Mouse (Mus musculus): ENCODE measurements at regions not wholly inside any gene's neighbourhood (a gene's known extent, or its start where the extent isn't known, plus 50 kb on each side); places are given as distances from the start of the nearest gene placed in this dataset.
"Not testable (repeated sequence)": the region's sequence is repeated elsewhere in the genome, so short reads cannot be mapped to it uniquely, and the experiment has no call there.

DNA sequence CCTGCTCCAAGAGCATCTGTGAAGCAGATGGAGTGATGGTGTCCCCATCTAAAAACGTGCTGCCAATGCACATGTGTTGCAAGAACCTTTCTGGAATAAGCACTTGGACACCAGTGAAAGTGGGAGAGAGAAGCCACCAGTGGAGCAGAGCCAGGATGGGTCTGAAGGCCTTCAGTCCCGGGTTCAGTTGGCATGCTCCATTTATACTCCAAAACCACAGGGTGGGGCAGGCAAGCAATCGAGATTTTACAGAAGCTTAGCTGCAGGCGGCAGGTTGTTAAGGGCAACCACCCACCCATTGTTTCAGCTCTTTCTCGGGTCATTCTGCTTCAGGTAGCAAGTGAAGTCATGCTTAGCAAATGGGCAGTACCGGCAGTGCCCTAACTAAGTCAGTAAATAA is 51.8 kb upstream of the Sv2b start:
- in situ Hi-C loops (cut with MboI, MseI): loop anchor here (25.0 kb wide), 1 partner anchor 874 kb away; no protein-coding TSS in a partner anchor

DNA sequence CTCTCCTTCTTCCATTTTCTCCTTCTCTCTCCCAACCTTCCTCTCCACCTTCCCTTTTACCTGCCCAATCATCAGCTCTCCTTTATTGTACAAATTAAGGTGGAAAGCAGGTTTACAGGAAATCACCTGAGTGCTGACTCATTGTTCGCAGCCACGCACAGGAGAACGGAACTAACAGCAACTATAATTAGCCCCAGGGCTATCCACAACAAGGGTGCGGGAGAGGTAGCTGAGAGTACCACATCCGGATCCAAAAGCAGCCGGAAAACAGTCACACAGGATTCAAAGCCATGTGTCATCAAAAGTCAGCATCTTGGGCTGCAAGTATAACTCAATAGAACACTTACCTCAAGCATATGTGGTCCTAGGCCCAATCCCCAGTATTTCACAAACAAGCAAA is 53.5 kb upstream of the Sv2b start:
- in situ Hi-C loops (cut with MboI, MseI): loop anchor here (25.0 kb wide), 1 partner anchor 875 kb away; no protein-coding TSS in a partner anchor

DNA sequence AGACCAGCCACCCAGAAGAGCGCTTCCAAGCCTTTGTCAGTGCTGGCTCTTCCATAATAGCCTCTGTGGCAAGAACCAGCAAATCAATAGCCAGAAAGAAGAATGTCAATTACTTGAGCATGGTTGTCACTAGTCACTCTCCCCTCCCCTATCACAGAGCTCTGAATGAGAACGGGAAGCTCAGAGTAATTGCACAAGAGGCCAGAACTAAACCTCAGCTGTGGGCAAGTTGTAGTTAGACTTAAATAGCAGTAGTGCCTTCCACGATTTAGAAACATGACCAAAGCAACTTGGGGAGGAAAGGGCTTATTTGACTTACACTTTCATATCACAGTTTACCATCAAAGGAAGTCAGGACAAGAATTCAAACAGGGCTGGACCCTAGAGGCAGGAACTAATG is 56.4 kb upstream of the Sv2b start:
- in situ Hi-C loops (cut with MboI, MseI): loop anchor here (5.0 to 25.0 kb wide), 2 partner anchors 228 to 878 kb away; no protein-coding TSS in a partner anchor

DNA sequence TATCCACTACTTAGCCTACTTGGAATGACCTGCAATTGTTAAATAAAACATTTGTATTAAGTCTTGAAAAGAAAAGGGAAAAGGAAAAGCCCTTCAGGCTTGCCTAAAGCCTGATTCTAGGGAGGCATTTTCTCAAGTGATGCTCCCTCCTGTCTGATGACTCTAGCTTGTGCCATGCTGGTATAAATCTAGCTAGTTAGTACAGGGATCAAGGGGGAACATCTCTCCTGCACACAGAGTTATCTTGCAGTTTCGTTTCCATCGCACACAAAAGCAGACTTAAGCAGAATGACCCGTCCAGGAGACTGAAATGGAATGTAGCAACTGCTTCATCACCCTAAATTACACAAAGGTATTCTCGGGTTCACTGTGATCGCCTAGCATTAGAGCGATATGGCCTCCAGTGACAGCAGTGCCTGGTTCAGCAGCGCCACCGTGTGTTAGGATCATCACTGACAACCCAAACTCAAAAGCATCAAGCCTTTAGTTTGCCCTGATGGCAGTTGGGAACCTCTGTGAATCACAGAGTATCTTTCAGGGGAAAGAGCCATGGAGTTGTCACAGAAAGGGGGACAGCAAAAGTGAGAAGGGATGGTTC is 57.3 kb upstream of the Sv2b start:
- in situ Hi-C loops (cut with MboI, MseI): loop anchor here (5.0 to 25.0 kb wide), 2 partner anchors 229 to 879 kb away; no protein-coding TSS in a partner anchor

DNA sequence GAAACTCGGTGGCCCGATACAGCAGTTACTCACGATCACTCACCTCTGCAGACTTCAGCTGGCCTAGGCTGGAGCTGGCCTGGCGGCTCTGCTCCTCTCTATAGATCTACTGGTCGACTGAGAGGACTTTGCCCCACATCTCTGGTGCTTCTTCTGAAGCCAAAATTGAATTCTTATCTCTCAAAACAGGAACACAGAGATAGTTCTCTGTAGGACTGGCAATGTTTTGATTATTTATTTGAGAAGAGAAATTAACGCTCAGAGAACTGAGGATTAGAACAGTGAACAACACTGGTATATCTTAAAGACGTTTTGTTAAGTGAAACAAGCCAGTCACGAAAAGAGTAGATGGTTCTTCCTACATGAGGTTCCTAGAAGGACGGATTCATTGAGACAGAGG is 59.3 kb upstream of the Sv2b start:
- in situ Hi-C loops (cut with MboI, MseI): loop anchor here (5.0 to 25.0 kb wide), 2 partner anchors 231 to 881 kb away; no protein-coding TSS in a partner anchor

DNA sequence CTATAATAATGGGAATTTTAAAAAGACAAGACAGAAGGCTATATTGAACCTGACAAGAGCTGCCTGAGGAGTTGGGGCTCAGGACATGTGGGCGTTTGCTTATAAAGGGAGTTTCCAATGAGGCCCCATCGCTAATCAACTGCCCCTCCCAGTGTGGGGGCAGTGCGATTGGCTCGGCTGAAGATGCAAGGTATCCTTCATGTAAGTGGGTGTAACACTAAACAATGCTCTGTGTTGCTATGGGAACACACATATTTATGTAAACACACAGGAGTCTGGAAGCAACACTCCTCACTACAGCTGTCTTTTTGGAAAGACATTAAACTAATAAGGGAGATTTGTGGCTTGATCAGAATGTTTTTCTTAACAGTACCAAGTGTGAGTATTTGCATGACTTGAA is 60.3 kb upstream of the Sv2b start:
- in situ Hi-C loops (cut with MboI, MseI): loop anchor here (5.0 to 25.0 kb wide), 2 partner anchors 232 to 882 kb away; no protein-coding TSS in a partner anchor

DNA sequence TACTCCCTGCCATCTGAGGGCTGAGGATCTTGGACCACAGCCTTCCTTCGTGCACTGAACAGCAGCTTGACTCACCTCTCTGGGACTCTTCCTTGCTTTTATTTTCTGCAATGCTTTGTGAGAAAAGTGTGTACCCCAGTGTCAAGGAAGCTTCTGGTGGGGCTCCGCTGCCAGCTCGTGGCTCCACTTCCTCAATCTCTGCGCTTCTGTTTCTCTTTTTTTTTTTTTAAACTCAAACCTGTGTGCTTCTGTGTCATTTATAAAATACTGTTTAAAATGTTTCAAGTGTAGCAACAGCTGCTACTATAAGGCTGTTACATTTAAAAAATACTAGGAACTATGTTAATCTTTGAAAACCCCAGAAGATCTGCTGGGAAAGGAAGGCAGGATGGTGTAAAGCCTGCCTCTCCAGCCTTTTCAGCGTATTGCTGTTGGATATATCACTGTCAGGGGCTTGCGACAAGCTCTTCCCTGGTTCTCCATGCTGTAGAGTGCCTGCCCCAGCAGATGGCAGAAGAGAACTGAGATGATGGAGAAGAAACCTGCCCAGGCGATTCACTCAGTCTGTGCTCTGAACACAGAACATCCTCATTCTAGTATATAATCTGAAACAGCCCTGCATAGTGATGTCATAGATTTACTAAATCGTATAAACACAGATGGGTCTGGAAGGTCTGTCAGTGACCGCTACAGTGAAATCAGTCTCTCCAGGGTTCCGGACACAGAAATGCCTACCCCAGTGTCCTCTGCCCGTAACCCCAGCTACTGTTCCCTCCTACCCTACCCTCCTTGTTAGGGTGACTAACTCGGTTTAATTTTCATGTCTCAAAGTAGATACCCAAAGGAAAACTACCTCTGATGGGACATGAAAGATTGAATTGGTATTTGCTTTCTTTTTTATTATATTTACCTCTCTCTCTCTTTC is 61.8 kb upstream of the Sv2b start:
- in situ Hi-C loops (cut with MboI, MseI): loop anchor here (25.0 kb wide), 1 partner anchor 884 kb away; no protein-coding TSS in a partner anchor

DNA sequence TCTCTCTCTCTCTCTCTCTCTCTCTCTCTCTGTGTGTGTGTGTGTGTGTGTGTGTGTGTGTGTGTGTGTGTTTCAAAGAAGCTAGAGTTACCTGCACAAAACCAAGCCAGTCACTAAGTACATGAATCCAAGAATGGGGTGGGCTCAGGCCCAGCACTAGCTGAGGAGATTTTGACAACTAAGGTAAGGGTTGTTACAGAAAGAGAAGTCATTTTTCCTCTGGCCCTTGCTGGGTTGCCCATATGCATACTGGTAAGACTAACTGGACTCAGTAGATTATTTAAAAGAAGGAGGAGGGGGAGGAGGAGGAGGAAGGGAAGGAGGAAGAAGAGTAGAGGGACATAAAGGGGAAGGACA is 62.4 kb upstream of the Sv2b start:
- in situ Hi-C loops (cut with MboI, MseI): loop anchor here (25.0 kb wide), 1 partner anchor 884 kb away; no protein-coding TSS in a partner anchor

DNA sequence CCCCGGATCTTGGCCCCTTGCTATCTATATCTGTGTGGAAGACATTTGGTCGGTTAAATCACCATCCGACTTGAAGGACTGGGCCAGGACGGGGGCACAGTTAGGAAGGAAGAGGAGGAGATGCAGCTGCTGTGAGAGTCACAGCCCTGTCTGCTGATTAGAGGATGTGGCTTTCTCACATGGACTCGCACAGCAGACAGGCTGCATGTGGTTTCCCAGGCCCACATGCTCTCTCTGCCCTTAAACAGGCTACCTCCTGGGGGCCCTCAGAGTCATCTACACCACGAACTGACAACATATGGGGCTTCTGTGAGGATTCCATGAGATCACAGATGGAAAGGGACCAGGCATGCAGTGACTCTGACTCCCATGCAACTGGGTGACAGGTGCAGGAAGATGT is 62.9 kb upstream of the Sv2b start:
- in situ Hi-C loops (cut with MboI, MseI): loop anchor here (25.0 kb wide), 1 partner anchor 885 kb away; no protein-coding TSS in a partner anchor

DNA sequence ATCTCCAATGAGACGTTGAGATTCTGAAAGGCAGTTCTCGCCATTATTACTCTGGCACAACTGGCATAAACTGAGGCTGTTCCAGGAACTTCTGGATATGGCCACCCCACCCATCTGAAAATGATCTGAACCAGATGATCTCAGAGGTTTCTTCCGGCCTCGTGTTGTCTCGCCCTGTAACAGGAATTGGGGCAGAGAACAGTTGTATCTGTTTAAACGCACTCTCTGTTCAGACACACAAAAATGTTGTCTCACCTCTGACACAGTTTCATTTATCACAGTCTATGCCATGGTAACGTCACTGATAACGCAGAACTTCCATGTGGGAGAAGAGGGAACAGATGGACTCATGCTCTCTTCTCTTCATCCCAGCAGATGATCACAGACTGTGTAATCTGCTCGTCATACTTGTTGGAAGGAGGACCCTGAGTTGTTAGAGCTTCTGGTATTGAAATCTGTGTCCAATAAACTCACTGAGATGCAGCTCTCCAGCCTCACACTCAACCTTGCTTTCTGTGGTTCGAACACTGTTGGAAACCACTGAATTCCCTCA is 63.9 kb upstream of the Sv2b start:
- in situ Hi-C loops (cut with MboI, MseI): loop anchor here (25.0 kb wide), 1 partner anchor 886 kb away; no protein-coding TSS in a partner anchor

DNA sequence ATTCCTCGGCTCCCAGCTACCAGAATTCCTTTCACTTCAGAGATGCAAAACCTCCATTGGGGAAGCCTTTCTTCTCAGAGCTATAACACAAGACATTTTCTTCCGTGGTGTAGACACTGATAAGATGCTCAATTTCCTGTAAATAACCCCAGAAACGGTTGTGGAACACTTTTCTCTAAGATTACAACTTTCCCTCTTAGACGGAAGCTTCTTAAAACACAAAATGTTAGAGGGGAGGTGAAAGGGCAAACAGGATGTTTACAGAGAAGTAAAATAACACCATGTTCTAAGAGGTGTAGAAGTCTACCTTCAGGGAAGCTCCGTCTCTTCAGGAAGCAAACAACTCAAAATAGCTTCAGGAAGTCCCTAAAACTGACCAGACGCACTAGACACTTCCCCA is 65.4 kb upstream of the Sv2b start:
- in situ Hi-C loops (cut with MboI, MseI): loop anchor here (25.0 kb wide), 1 partner anchor 887 kb away; no protein-coding TSS in a partner anchor

DNA sequence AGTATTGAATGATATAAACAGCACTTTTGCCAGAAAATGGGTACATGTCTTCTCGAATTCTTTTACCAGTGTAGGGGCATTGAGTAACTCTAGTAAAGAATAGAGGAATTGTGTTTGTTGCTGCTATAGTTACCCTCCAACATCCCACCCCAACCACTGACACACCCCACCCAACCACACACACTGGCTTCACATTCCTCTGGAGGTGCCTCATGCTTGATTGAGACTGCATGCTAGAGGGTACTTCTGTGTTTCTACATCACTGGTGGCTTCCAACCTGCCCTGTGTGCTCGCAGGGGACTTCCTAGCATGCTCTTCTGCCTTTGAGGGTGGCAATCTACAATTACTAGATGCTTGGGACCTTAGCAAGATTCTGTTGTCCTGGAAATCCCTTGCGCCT is 70.5 kb upstream of the Sv2b start:
- in situ Hi-C loops (cut with MboI, MseI): no loop called here

DNA sequence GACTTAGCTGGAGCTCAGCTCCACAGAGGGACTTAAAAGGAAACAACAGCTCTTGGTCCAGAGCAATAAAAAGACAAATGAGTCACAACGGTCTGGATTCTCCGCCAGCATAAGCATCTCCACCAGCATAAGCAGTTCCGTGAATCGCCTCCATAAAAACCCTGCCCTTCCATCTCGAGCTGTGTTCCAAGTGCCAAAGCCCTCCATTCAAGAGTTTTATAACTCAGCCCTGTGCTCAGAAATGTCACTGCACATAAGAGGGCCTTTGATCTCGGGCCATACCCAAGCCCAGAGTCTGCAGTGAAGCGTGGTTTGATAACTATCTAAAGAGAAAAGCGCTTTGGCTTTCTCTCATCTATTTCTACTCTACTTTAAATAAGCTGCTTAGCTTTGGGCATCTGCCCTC is 70.8 kb upstream of the Akap13 start:
- in situ Hi-C loops (cut with MboI, MseI): no loop called here

DNA sequence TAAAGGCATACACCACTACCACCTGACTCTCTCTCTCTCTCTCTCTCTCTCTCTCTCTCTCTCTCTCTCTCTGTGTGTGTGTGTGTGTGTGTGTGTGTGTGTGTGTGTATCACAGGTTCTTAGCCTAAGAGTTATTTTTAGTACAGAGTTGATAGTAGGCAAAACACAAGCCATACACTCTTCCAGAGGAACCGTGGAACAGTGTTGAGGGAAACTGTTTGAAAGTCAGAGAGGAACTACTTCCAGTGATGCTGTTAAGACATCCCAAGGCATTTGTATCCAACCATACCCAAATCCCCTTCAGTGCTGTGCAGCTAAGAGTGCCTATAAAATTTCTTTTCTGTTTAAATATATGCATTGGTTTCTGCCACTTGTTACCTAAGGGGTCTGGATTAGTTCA is 68.3 kb upstream of the Akap13 start:
- in situ Hi-C loops (cut with MboI, MseI): loop anchor here (5.0 kb wide), 1 partner anchor 170 kb away; no protein-coding TSS in a partner anchor

DNA sequence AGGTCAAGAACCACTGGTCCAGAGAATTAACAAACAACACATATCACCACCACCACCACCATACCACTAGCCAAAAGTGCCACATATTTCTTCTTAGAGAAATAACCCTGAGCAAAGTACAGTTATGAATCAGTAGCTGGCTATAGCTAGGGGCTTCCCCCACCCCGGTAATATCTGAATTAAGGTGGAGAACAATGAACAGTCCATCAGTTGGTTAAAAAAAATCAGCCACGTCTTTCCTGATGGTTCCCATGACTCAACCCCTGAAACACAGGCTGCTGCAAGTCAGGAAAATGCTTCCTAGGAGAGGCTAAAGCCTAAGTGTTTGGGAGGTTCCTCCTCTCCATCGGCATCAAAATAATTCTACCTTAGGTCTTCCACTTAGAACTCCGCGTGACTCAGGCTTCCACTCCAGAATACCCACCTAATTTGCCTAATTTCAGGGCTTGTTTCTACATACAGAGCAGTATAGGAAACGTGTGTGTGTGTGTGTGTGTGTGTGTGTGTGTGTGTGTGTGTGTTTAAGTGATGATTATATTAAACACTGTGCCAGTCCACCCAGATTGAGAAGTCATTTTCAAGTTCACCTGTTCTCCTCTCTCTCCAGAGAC is 67.4 kb upstream of the Akap13 start:
- in situ Hi-C loops (cut with MboI, MseI): loop anchor here (5.0 kb wide), 1 partner anchor 169 kb away; no protein-coding TSS in a partner anchor

DNA sequence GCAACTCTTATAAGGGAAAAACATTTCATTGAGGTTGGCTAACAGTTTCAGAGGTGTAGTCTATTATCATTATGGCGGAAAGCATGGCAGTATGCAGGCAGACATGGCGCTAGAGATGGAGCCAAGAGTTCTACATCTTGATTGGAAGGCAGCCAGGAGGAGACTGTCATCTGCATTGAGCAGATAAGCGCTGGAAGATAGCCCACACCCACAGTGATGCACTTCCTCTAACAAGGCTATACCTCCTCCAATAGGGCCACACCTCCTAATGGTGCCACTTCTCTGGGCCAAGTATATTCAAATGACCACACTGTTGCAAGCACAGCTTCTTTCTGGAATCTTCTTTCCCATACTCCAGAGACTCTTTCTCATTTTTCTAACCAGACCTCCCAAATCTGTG is 65.2 kb upstream of the Akap13 start:
- in situ Hi-C loops (cut with MboI, MseI): loop anchor here (5.0 kb wide), 1 partner anchor 72 kb away; no protein-coding TSS in a partner anchor

DNA sequence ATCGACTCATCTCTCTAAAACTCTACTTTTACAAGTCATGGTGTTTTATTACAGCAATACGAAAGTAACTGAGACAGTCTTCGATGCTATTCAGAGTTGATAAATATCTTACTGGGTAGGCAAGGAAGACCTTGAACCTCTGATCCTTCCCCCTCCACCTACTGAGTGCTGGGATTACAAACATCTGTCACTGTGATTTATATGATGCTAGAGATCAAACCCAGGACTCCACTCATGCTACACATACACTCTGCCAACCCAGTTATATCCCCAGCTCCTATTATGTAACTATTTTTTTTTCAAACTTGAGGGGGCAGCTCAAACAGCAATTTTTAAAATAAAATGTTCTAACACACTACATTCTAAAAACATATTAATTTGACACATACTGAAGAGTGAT is 62.6 kb upstream of the Akap13 start:
- in situ Hi-C loops (cut with MboI, MseI): loop anchor here (5.0 kb wide), 1 partner anchor 70 kb away; no protein-coding TSS in a partner anchor

DNA sequence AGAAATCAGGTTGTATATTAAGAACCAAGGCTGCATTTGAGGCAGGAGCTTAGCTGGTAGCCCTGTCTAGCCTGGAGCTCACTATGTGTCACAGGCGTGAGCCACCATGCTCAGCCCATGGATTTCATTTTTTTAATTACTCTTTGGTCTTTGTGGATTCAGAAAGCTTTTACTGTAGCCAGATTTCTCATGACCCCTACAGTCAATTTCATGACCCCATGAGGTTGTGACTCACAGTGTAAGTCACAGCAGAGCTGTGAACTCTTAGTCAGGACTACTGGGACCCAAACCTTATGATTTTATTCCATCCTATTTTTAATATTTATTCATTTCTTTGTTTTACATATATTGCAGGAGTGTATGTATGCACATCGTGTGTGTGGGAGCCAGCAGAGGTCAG is 61.9 kb upstream of the Akap13 start:
- in situ Hi-C loops (cut with MboI, MseI): loop anchor here (5.0 kb wide), 1 partner anchor 69 kb away; no protein-coding TSS in a partner anchor

DNA sequence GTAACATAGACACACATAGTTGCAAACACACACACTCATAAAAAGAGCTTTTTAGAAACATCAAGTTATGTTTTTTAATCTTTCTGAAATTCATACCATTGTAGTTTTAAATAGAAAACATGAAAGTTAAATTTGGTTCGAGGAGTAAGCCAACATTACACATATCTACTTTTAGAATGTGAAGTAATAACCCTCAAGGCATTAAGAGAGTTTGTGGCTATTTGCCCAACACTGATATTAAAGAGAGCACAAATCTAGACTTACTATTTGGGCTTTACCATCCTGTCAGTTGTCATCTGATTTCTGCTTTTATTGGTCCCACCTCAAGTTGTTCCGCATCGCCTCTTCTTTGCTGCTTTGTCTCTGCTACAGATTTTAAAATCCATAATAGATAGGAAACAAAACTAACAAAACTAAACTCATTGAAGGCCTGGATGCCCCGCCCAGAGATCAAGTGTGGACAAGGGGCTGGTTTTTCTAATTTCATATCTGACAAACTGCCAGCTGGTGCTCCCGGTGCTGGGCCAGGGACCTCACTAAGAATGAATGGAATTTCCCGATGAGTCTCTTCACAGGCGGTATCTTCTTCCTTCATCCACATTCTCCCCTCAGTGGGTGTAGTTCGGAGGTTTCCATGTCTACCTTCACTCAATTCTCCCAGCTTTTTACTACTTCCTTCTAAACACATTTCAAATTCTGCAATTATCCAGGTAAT is 60.3 kb upstream of the Akap13 start:
- in situ Hi-C loops (cut with MboI, MseI): loop anchor here (5.0 kb wide), 1 partner anchor 67 kb away; no protein-coding TSS in a partner anchor

DNA sequence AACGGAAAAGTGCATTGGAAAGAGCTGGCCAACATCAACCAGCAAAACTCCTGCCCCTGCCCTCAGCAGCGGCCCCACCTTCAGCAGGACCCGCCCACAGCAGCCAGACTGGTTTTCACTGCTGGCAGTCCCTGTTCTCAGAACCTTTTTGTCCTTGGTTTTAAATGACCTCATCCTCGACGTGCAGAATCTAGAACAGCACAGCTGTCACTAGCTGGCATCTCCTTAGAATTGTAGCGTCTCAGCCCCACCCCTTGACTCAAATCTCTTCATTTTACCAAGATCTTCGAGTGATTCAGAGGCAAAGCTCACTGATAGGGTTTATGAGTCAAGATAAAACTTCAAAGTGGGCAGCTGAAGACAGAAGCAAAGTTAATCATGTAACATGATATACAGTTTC is 57.8 kb upstream of the Akap13 start:
- in situ Hi-C loops (cut with MboI, MseI): no loop called here

DNA sequence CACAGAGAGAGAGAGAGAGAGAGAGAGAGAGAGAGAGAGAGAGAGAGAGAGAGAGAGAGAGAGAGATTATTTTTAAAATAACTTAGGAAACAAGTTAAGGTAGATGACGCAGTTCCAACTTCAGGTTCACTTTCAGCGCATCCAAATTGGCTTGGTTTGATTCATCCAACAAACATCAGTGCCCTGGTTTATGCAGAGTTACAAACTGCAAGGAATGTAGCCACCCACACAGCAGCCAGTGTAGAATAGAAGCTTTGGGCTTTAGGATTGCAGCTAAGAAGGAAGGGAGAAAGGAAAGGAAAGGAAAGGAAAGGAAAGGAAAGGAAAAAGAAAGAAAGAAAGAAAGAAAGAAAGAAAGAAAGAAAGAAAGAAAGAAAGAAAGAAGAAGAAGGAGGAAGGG is 56.9 kb upstream of the Akap13 start:
- in situ Hi-C loops (cut with MboI, MseI): not testable (repeated sequence)
